Mouse (Mus musculus) ES-E14 (cell line): Measurements from ENCODE around the gene Furin. TPM values are rescaled to one million over a fixed set of nuclear protein-coding genes. Genes with fewer than 3 reads are reported as not detected.

Experiments used
- DNase-seq: peaks from one replicate; pipeline ENCODE4 v3.0.0-alpha.2; 2013; ENCODE audit warnings: low read depth, low spot score
- H3K27ac ChIP-seq: 2 replicates; pipeline ENCODE4 v1.5.1; 2012; ENCODE audit warnings: low read depth, mild to moderate bottlenecking, low read length, moderate library complexity, mixed read lengths; ENCODE audit not compliant: poor library complexity, insufficient read depth, severe bottlenecking
- H3K36me3 ChIP-seq: 2 replicates; pipeline ENCODE4 v1.6.1; 2012; ENCODE audit warnings: mild to moderate bottlenecking, low read length, moderate library complexity, mixed read lengths; ENCODE audit not compliant: control insufficient read depth, poor library complexity, insufficient read depth, severe bottlenecking
- H3K4me1 ChIP-seq, 2 experiments: fragments of 150-350 bp in 1 of 2; sonication (generic) in 1 of 2; 2 replicates each; pipeline ENCODE4 v1.6.1; 2012; ENCODE audit warnings: low read length in 2 of 2, mild to moderate bottlenecking in 1 of 2, mixed read lengths in 1 of 2; ENCODE audit not compliant: control insufficient read depth in 2 of 2, insufficient read depth in 2 of 2, poor library complexity in 1 of 2
- H3K4me3 ChIP-seq, 2 experiments: fragments of 150-350 bp in 1 of 2; sonication (generic) in 1 of 2; 2 replicates each; pipeline ENCODE4 v1.5.1; 2012; ENCODE audit warnings: low read length in 2 of 2, low read depth in 1 of 2, mild to moderate bottlenecking in 1 of 2, mixed read lengths in 1 of 2; ENCODE audit not compliant: insufficient read depth in 1 of 2, poor library complexity in 1 of 2, severe bottlenecking in 1 of 2
- H3K9ac ChIP-seq: 2 replicates; pipeline ENCODE4 v1.6.1; 2012; ENCODE audit warnings: low read depth, mild to moderate bottlenecking, low read length, mixed read lengths; ENCODE audit not compliant: poor library complexity, insufficient read depth, severe bottlenecking
- H3K9me3 ChIP-seq: fragments of 150-350 bp; sonication (generic); 2 replicates; pipeline ENCODE4 v1.6.1; 2012; ENCODE audit warnings: low read depth, mild to moderate bottlenecking, low read length; ENCODE audit not compliant: control insufficient read depth, insufficient read depth
- CHD2 ChIP-seq: IDR thresholded peaks from 2 replicates; pipeline ENCODE4 v1.6.1; 2014; ENCODE audit warnings: mild to moderate bottlenecking, low read depth, low read length, inconsistent platforms
- HCFC1 ChIP-seq: IDR thresholded peaks from 2 replicates; pipeline ENCODE4 v1.6.1; 2012; ENCODE audit warnings: low read length, inconsistent platforms, borderline replicate concordance; ENCODE audit not compliant: insufficient read depth
- MAFK ChIP-seq: IDR thresholded peaks from 2 replicates; pipeline ENCODE4 v1.6.1; 2014; ENCODE audit warnings: mild to moderate bottlenecking, low read depth, low read length, inconsistent platforms; ENCODE audit not compliant: insufficient read depth
- ZC3H11A ChIP-seq: IDR thresholded peaks from 2 replicates; pipeline ENCODE4 v1.6.1; 2012; ENCODE audit warnings: low read depth, mild to moderate bottlenecking, inconsistent platforms, low read length, borderline replicate concordance
- ZNF384 ChIP-seq: IDR thresholded peaks from 2 replicates; pipeline ENCODE4 v1.6.1; 2012; ENCODE audit warnings: low read depth, low read length, inconsistent platforms
- in situ Hi-C, 2 experiments: fragments of 600-800 bp; cut with MboI; formaldehyde crosslinking; loops; one replicate each; pipeline ENCODE4 v1.15.1; 2025; ENCODE audit warnings: low sequenced_read_pairs in 2 of 2, inconsistent platforms in 1 of 2; ENCODE audit not compliant: unreplicated experiment in 2 of 2
- total RNA-seq: library from RNA; depleted of rRNA; stranded (reverse); fragments of 300-350 nt; gene quantifications from 2 replicates; pipeline ENCODE4 v1.2.3, GENCODE M21; 2012

Gene Furin
- total RNA-seq, 1 experiment: 17.7 TPM

DNA sequence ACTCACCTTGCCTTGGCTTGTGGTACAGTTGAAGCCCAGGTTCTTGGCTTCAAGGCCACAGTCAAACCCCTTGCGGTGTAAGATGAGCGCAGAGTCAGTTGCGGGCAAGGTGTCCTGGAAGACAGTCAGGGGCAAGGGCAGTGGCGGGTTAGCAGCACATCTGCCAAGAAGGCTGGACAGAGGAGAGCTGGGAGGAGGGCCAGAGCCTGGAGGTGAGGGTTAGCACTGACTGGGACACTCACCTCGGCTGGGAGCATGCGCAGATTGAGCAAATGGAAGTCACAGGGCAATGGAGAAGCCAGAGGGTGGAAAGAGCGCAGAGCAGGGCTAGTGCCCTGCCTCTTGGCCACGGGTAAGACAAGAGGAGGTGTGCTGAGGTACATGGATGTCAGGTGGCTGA is 52.3 kb downstream of the Furin start:
- in situ Hi-C loops: no loop called here
- Histone ChIP-seq H3K9me3 (no peaks in the 10 kb centered on the region), H3K36me3 (peaks cover 6% of the 10 kb centered on the region; the same call in 1 of the 2 replicates), H3K4me3 (no peak overlapping the region), H3K4me1 (peaks cover 0 to 11% of the 10 kb centered on the region in 2 experiments; a peak in 1 of 4 replicates), H3K27ac (no peak overlapping the region), H3K9ac (no peak overlapping the region)
- DNase-seq: no peak
- no peak for TF ChIP-seq ZC3H11A

- Histone ChIP-seq H3K27ac (no peak overlapping the region), H3K4me1 (peaks cover 0 to 14% of the 10 kb centered on the region in 2 experiments; a peak in 1 of 4 replicates), H3K4me3 (no peak overlapping the region), H3K9me3 (no peaks in the 10 kb centered on the region), H3K9ac (no peak overlapping the region), H3K36me3 (peaks cover 6% of the 10 kb centered on the region; the same call in 1 of the 2 replicates)
- in situ Hi-C loops: no loop called here
- no peak for DNase-seq
- TF ChIP-seq CHD2: no peak
- TF ChIP-seq ZC3H11A: no peak
- TF ChIP-seq ZNF384: no peak
- no peak for TF ChIP-seq HCFC1
- TF ChIP-seq MAFK: no peak
These were observed 54.4 kb downstream of the Furin start for GRCm38 (mm10) chr7:80350808-80351207.

- TF ChIP-seq ZNF384 (no peak), ZC3H11A (no peak), MAFK (no peak), CHD2 (no peak), HCFC1 (no peak)
- H3K27ac ChIP-seq: no peak overlapping the region
- peak overlapping the region; percentile 23; the same call in 1 of the 2 replicates for H3K9ac ChIP-seq
- no peak overlapping the region for H3K4me3 ChIP-seq
- H3K36me3 ChIP-seq: peaks cover 3% of the 10 kb centered on the region; the same call in 1 of the 2 replicates
- DNase-seq: no peak
- H3K4me1 ChIP-seq: peaks cover 0 to 16% of the 10 kb centered on the region in 2 experiments; a peak in 1 of 4 replicates
- in situ Hi-C loops: no loop called here
- H3K9me3 ChIP-seq: no peaks in the 10 kb centered on the region
These were observed 57.3 kb downstream of the Furin start for GRCm38 (mm10) chr7:80347670-80348586.

- Histone ChIP-seq H3K9ac (no peak overlapping the region), H3K4me3 (no peak overlapping the region), H3K36me3 (no peaks in the 10 kb centered on the region; the same call in 1 of the 2 replicates), H3K27ac (no peak overlapping the region), H3K9me3 (no peaks in the 10 kb centered on the region), H3K4me1 (peaks cover 0 to 16% of the 10 kb centered on the region in 2 experiments; a peak in 1 of 4 replicates)
- in situ Hi-C loops: no loop called here
- no peak for TF ChIP-seq HCFC1
- no peak for TF ChIP-seq ZC3H11A
- TF ChIP-seq CHD2: no peak
- TF ChIP-seq MAFK: no peak
- no peak for TF ChIP-seq ZNF384
- DNase-seq: no peak
These were observed 58.4 kb downstream of the Furin start for GRCm38 (mm10) chr7:80346830-80347229.
